Comparison of ENCODE assay signal across 2 mouse cellular contexts in the genomic region with DNA sequence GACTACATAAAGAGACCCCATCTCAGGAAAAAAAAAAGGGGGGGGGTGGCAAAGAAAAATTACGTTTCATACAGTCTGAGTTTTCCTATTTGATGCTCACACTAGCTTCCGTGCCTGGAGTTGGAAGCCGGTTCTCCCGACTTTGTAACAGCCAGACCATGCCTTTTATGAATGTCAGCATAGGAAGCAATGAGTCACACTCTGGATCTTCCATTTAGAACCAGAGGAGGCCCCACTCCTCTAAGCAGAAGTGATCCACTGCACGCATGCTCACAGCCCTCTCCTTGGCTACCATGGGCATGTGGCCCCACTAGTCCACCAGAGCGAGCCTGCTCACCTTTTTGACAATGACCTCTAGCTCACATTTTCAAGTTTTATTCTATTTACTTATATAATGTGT.
TF ChIP-seq lines count a peak whose summit lies in the region.

No protein-coding gene starts in this region.

TF ChIP-seq in CH12.LX, 34 proteins besides CTCF, POLR2A, EP300 and RAD21:
- TF ChIP-seq POLR2AphosphoS2 (IDR thresholded peaks at IDR 0.05; ENCODE audit: low read depth, low read length) (no peak), MYC (IDR thresholded peaks at IDR 0.05; ENCODE audit: low read depth, low read length) (no peak), USF2 (conservative IDR thresholded peaks at IDR 0.05; ENCODE audit: low read depth, low read length) (no peak), NRF1 (IDR thresholded peaks at IDR 0.05; ENCODE audit: low read depth, low read length) (peak; percentile 38; the same call in 1 of the 2 replicates), E2F4 (IDR thresholded peaks at IDR 0.05; ENCODE audit: insufficient replicate concordance, low read depth, low read length) (no peak)

TF ChIP-seq in myocyte, 11 proteins besides CTCF, POLR2A, EP300 and RAD21:
- TF ChIP-seq MYOG (IDR thresholded peaks at IDR 0.05; ENCODE audit: control insufficient read depth in 1 of 3, insufficient read depth in 1 of 3, insufficient read length in 2 of 3, low read depth in 2 of 3), result no peak
TF ChIP-seq in myocyte: peak in this region for 0.
